Mouse (Mus musculus): ENCODE measurements around the gene Uox. TPM values are rescaled to one million over a fixed set of nuclear protein-coding genes. Genes with fewer than 3 reads are reported as not detected.

Gene Uox
- polyA plus RNA-seq, 1 experiment, result 0.13 TPM

DNA sequence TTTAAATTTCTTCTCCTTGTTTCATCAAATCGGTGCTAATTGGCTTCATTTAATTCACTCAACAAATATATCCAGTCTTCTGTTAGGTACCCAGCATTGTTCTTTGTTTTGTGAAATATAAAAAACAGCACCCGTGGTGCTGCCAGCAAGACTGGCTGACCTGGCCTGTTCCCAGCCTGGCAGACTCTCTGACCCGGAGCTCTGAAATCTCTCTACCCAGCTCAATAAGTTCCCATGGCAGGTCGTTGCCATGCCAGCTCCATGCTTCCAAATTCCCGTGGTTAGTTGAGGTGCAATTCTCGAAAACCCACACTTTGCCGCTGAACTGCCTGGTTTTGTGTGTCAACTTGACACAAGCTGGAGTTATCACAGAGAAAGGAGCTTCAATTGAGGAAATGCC, 15.4 kb upstream of the Uox start:
- Histone ChIP-seq H3K4me3 (replicated peaks; ENCODE audit: insufficient read depth, low read depth, low read length) (no peak overlapping the region), H3K27ac (ENCODE audit: insufficient read depth, low read length) (no peak overlapping the region), H3K4me1 (ENCODE audit: control insufficient read depth, insufficient read depth, low read length) (no peaks in the 10 kb centered on the region), H3K27me3 (ENCODE audit: control insufficient read depth, insufficient read depth, low read length) (no peaks in the 10 kb centered on the region)
- DNase-seq, result no peak
- no peak for TF ChIP-seq CTCF (IDR thresholded peaks at IDR 0.05; ENCODE audit: borderline replicate concordance, insufficient read depth, low read depth, low read length)
- no peak for TF ChIP-seq POLR2A (IDR thresholded peaks at IDR 0.05; ENCODE audit: borderline replicate concordance, insufficient read depth, low read length)
- WGBS, result 31% methylated on average over 7 of the region's 7 CpGs

DNA sequence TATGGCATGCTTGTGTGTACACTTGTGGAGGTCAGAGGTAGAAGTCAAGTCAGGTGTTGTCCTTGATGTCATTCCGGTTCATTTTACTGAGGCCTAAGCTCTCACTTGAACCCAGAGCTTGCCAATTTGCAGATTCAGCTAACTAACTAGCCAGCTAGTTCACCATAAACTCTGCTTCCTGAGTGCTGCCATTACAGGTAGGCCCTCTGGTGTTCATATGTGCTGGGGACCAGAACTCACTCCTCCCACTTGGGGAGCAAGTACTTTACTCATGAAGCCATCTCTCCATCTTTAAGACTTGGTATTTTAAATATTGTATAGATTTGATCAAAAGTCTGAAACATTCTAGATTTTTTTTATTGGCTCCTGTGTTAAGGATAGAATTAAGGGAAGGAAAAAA, 13.7 kb upstream of the Uox start:
- Histone ChIP-seq H3K4me1 (ENCODE audit: control insufficient read depth, insufficient read depth, low read length) (no peaks in the 10 kb centered on the region), H3K27me3 (ENCODE audit: control insufficient read depth, insufficient read depth, low read length) (no peaks in the 10 kb centered on the region), H3K4me3 (replicated peaks; ENCODE audit: insufficient read depth, low read depth, low read length) (no peak overlapping the region), H3K27ac (ENCODE audit: insufficient read depth, low read length) (no peak overlapping the region)
- no peak for DNase-seq
- TF ChIP-seq POLR2A (IDR thresholded peaks at IDR 0.05; ENCODE audit: borderline replicate concordance, insufficient read depth, low read length) (no peak), CTCF (IDR thresholded peaks at IDR 0.05; ENCODE audit: borderline replicate concordance, insufficient read depth, low read depth, low read length) (no peak)
- WGBS, result 91% methylated on average over 1 of the region's 1 CpGs

DNA sequence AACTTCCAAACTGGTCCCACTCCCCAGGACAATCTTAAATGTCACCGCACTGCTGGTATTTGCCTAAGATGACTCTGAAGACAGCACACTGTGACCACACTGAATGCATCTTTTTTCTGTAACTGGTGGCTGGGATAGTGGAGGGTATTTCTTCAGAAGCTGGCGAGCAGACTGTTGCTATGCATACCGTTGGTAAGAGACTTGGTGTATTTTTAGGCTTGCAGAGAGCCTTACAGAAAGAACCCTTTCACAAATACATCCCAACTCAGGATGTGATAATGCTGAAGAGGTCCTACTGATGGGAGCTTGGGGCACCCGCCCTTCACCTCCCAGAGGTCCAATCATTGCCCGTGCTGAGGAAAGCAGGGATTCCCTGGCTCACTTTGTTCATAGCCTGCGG, 12.7 kb upstream of the Uox start:
- H3K4me3 ChIP-seq (replicated peaks; ENCODE audit: insufficient read depth, low read depth, low read length), result no peak overlapping the region
- TF ChIP-seq POLR2A (IDR thresholded peaks at IDR 0.05; ENCODE audit: borderline replicate concordance, insufficient read depth, low read length), result no peak
- TF ChIP-seq CTCF (IDR thresholded peaks at IDR 0.05; ENCODE audit: borderline replicate concordance, insufficient read depth, low read depth, low read length), result no peak
- no peak for DNase-seq
- H3K4me1 ChIP-seq (ENCODE audit: control insufficient read depth, insufficient read depth, low read length), result no peaks in the 10 kb centered on the region
- H3K27ac ChIP-seq (ENCODE audit: insufficient read depth, low read length), result no peak overlapping the region
- no peaks in the 10 kb centered on the region for H3K27me3 ChIP-seq (ENCODE audit: control insufficient read depth, insufficient read depth, low read length)
- 83% methylated on average over 6 of the region's 6 CpGs for WGBS

DNA sequence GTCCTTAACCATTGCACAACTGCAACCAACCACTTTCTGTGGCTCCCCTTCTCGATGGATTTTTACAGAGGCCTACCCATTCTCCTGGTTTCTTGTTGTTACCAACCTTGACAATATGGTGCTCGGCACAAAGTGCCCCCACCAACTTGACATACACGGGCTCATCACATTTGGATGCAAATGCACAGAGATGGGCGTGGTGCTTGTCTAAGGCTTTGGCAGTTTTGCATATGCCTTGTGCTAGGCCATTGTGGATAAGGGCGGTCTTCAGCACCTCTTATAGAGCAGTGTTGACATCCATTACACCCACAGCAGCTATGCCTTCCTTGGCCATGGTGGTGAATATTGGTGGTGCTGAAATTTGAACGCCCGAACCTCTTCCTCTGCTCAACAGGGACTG, 7.3 kb upstream of the Uox start:
- no peaks in the 10 kb centered on the region for H3K27me3 ChIP-seq (ENCODE audit: control insufficient read depth, insufficient read depth, low read length)
- H3K27ac ChIP-seq (ENCODE audit: insufficient read depth, low read length), result no peak overlapping the region
- H3K4me3 ChIP-seq (replicated peaks; ENCODE audit: insufficient read depth, low read depth, low read length), result no peak overlapping the region
- WGBS, result 89% methylated on average over 7 of the region's 7 CpGs
- TF ChIP-seq POLR2A (IDR thresholded peaks at IDR 0.05; ENCODE audit: borderline replicate concordance, insufficient read depth, low read length) (no peak), CTCF (IDR thresholded peaks at IDR 0.05; ENCODE audit: borderline replicate concordance, insufficient read depth, low read depth, low read length) (no peak)
- no peaks in the 10 kb centered on the region for H3K4me1 ChIP-seq (ENCODE audit: control insufficient read depth, insufficient read depth, low read length)
- DNase-seq, result no peak

DNA sequence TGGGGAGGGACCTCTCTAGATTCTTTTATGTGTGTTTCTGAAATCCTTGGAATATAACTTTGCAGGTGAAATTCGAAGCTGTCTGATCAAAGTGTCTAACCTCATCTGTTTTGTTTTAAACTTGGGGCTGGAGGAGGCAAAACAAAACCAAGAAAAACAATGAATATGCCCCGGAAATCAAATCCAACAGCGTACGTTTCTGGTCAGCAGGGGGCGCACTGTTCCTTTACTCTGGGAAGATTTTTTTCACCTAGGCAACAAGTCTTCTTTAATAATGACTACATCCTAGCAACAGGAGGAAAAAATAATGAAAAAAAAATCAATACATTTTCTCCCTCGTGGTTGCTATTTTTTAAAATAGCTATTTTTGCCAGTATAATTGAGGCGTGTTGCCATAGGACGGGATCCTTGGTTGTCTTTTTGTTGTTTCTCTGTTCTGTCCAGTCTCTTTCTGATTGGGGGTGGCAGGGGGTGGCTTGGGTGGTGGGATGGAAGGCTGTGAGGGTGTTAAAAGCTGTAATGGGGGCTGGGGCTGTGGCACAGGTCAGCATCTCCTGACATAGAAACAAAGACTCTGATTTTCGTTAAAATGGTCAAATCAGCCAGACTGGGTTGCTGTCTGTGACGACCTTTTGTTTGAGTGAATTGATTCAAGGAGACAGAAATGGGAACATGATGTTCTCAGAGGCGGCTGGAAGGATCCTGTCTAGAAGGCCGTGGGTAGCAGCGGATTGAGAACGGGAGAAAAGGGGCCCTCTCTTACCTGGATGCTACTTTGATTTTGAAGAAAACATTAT, 5.8 kb upstream of the Uox start:
- no peaks in the 10 kb centered on the region for H3K4me1 ChIP-seq (ENCODE audit: control insufficient read depth, insufficient read depth, low read length)
- 26% methylated on average over 14 of the region's 14 CpGs for WGBS
- no peak overlapping the region for H3K4me3 ChIP-seq (replicated peaks; ENCODE audit: insufficient read depth, low read depth, low read length)
- DNase-seq, result peak; percentile 62 to 79
- H3K27ac ChIP-seq (ENCODE audit: insufficient read depth, low read length), result no peak overlapping the region
- H3K27me3 ChIP-seq (ENCODE audit: control insufficient read depth, insufficient read depth, low read length), result no peaks in the 10 kb centered on the region
- TF ChIP-seq POLR2A (IDR thresholded peaks at IDR 0.05; ENCODE audit: borderline replicate concordance, insufficient read depth, low read length), result no peak
- peak; percentile 64; the same call in 1 of the 2 replicates for TF ChIP-seq CTCF (IDR thresholded peaks at IDR 0.05; ENCODE audit: borderline replicate concordance, insufficient read depth, low read depth, low read length)

DNA sequence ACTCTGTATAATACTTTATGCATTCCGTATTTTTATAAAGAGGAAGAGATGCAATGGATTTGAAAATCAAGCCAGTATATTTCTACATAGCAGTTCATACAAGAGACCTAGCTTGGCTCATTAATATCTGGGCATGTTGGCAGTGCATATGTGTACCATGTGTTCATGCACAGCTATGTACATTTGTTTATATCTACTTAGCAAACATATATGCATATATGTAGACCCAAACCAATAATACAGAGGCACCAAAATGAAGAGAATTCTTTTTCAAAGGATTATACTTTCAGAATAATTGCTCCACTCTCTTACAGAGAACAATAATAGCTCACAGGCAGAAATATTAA, 5.2 kb upstream of the Uox start:
- DNase-seq, result no peak
- Histone ChIP-seq H3K27me3 (ENCODE audit: control insufficient read depth, insufficient read depth, low read length) (no peaks in the 10 kb centered on the region), H3K4me3 (replicated peaks; ENCODE audit: insufficient read depth, low read depth, low read length) (no peak overlapping the region), H3K4me1 (ENCODE audit: control insufficient read depth, insufficient read depth, low read length) (no peaks in the 10 kb centered on the region), H3K27ac (ENCODE audit: insufficient read depth, low read length) (no peak overlapping the region)
- 98% methylated on average over 1 of the region's 1 CpGs for WGBS
- TF ChIP-seq POLR2A (IDR thresholded peaks at IDR 0.05; ENCODE audit: borderline replicate concordance, insufficient read depth, low read length), result no peak
- no peak for TF ChIP-seq CTCF (IDR thresholded peaks at IDR 0.05; ENCODE audit: borderline replicate concordance, insufficient read depth, low read depth, low read length)

DNA sequence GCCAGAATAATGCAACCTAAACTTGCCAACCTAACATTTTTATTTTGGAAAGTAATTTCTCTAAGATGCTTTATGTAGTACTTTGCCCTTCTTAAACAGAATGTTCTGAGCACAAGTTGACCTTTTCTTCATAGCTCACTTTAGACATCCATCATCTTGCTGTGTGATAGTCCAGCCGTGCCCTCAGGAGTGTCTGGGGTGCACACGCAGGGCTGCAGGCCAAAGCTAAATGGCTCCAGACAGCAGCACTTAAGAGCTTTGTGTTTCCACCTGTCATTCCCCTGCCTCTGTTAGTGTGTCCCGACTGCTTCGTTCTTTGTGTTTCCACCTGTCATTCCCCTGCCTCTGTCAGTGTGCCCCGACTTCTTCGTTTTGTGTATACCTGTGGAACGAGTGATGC, 2.9 kb upstream of the Uox start:
- 71% methylated on average over 7 of the region's 7 CpGs for WGBS
- TF ChIP-seq CTCF (IDR thresholded peaks at IDR 0.05; ENCODE audit: borderline replicate concordance, insufficient read depth, low read depth, low read length), result no peak
- no peak for TF ChIP-seq POLR2A (IDR thresholded peaks at IDR 0.05; ENCODE audit: borderline replicate concordance, insufficient read depth, low read length)
- H3K27me3 ChIP-seq (ENCODE audit: control insufficient read depth, insufficient read depth, low read length), result no peaks in the 10 kb centered on the region
- no peak overlapping the region for H3K27ac ChIP-seq (ENCODE audit: insufficient read depth, low read length)
- H3K4me1 ChIP-seq (ENCODE audit: control insufficient read depth, insufficient read depth, low read length), result no peaks in the 10 kb centered on the region
- DNase-seq, result no peak
- H3K4me3 ChIP-seq (replicated peaks; ENCODE audit: insufficient read depth, low read depth, low read length), result no peak overlapping the region

DNA sequence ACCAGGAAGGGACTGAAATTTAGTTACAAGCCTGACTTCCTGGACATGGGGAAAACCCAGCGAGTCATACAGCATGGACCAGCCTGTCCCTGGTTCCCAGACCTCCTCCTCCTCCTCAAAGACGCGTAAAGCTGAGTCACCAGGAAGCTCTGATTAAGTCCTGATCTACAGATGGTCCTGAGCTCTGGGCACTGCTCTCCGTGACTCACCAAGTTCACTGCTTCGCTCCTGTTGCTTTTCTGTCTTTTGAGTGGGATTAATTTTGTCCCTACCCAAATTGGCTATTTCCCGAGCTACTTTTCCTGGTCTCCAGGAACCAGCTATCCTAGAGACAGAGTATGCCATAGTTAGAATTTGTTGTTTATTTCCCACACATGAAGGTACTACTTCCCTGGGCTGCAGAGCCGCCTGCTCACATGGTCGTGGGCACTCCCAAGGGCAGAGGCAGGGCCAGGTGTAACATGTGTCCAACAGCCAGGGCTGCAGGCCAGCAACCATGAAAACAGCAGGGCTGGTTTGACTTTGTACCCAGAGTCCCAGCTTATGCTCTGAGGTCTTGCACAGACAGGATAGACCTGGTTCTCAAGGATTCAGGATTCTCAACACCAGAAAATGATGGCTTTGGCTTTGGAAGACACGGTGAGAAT, 2.2 kb upstream of the Uox start:
- peak in 1 of 2 experiments; percentile 29 for DNase-seq
- no peak overlapping the region for H3K27ac ChIP-seq (ENCODE audit: insufficient read depth, low read length)

More for the DNA sequence above, 2.2 kb upstream of the Uox start:
- H3K27me3 ChIP-seq (ENCODE audit: control insufficient read depth, insufficient read depth, low read length), result no peaks in the 10 kb centered on the region
- TF ChIP-seq CTCF (IDR thresholded peaks at IDR 0.05; ENCODE audit: borderline replicate concordance, insufficient read depth, low read depth, low read length) (no peak), POLR2A (IDR thresholded peaks at IDR 0.05; ENCODE audit: borderline replicate concordance, insufficient read depth, low read length) (no peak)
- WGBS, result 62% methylated on average over 9 of the region's 9 CpGs
- no peaks in the 10 kb centered on the region for H3K4me1 ChIP-seq (ENCODE audit: control insufficient read depth, insufficient read depth, low read length)
- no peak overlapping the region for H3K4me3 ChIP-seq (replicated peaks; ENCODE audit: insufficient read depth, low read depth, low read length)
